Mouse (Mus musculus): ENCODE data around the gene Ctnna2. TPM values are rescaled to one million over a fixed set of nuclear protein-coding genes. Genes with fewer than 3 reads are reported as not detected.

Ctnna2 gene
- polyA plus RNA-seq, 1 experiment from 2014 or later = 0.12 TPM

DNA sequence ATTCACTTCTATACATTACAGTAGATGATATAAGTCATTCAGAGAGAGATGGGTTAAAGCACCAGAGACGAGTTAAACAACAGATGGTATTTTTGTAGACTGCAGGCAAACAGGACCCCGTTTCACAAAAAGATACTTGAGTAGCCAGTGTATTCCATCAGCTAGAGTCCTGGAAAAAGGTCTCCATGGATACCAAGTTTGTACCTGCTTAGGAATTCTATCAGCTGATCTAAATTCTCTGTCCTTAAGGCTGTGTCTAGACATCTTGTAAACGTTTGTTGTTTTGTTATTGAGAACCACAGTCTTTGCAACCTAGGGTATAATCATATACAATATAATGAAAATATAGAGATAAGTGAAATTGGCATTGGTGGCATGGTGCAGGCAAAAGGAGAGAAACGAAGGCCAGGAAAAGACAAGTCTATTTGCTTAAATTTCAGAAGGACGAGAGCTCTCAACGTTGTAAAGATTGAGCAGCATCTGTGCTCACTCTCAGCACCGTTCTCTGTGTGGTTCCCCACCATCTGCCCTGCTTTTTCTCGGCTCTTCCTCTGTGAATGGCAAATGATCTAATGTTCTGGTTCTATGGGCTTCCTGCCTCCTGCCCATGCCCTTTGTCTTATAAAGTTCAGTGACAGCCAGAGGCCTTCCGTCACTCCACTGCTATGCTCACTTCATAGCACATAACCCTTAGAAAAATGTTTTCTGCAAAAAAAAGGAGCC lies 621.6 kb downstream of the Ctnna2 start:
- H3K4me1 ChIP-seq (replicated peaks) = no peaks in the 10 kb centered on the region
- H3K36me3 ChIP-seq (replicated peaks) = no peaks in the 10 kb centered on the region
- H3K4me2 ChIP-seq = no peak overlapping the region
- WGBS (ENCODE audit: insufficient replicate concordance) = 57% methylated on average over 9 of the region's 9 CpGs
- no peak for ATAC-seq (ENCODE audit: insufficient read depth)
- H3K4me3 ChIP-seq (replicated peaks) = no peak overlapping the region
- no peaks in the 10 kb centered on the region for H3K9me3 ChIP-seq (replicated peaks)
- H3K9ac ChIP-seq = no peak overlapping the region
- no peak overlapping the region for H3K27ac ChIP-seq (replicated peaks)
- no peaks in the 10 kb centered on the region for H3K27me3 ChIP-seq

- no peaks in the 10 kb centered on the region for H3K9me3 ChIP-seq (replicated peaks)
- no peaks in the 10 kb centered on the region for H3K36me3 ChIP-seq (replicated peaks)
- ATAC-seq (ENCODE audit: insufficient read depth) = no peak
- H3K4me2 ChIP-seq = no peak overlapping the region
- H3K27ac ChIP-seq (replicated peaks) = no peak overlapping the region
- 64% methylated on average over 1 of the region's 1 CpGs for WGBS (ENCODE audit: insufficient replicate concordance)
- no peak overlapping the region for H3K9ac ChIP-seq
- no peak overlapping the region for H3K4me3 ChIP-seq (replicated peaks)
- no peaks in the 10 kb centered on the region for H3K27me3 ChIP-seq
- H3K4me1 ChIP-seq (replicated peaks) = no peaks in the 10 kb centered on the region
Observed at GRCm38 (mm10) chr6:77354826-77355225, 624.7 kb downstream of the Ctnna2 start.

DNA sequence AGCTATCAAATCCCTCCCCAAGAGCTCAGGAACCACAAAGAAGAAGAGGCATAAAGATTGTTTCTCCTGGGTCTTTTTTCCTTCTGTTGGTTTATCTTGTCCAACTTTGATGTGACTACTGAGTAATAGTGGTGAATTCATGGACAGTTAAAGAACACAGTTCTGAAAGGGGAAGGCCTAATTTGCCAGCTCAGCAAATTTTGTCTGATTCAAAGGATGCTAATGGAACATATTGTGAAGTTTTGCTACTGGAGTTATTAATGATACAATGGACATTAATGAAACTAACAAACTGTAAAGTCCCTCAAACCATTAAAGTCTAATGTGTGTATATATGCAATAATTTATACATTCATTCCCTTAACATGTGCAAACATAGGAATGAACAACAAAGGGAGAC lies 635.7 kb downstream of the Ctnna2 start:
- ATAC-seq (ENCODE audit: insufficient read depth) = no peak
- H3K27me3 ChIP-seq = no peaks in the 10 kb centered on the region
- H3K27ac ChIP-seq (replicated peaks) = no peak overlapping the region
- no peaks in the 10 kb centered on the region for H3K36me3 ChIP-seq (replicated peaks)
- no peak overlapping the region for H3K4me3 ChIP-seq (replicated peaks)
- H3K4me1 ChIP-seq (replicated peaks) = no peaks in the 10 kb centered on the region
- H3K9me3 ChIP-seq (replicated peaks) = no peaks in the 10 kb centered on the region
- H3K9ac ChIP-seq = no peak overlapping the region
- no peak overlapping the region for H3K4me2 ChIP-seq

- Histone ChIP-seq H3K36me3 (replicated peaks) (no peaks in the 10 kb centered on the region), H3K27me3 (no peaks in the 10 kb centered on the region), H3K4me1 (replicated peaks) (no peaks in the 10 kb centered on the region), H3K27ac (replicated peaks) (no peak overlapping the region), H3K4me3 (replicated peaks) (no peak overlapping the region), H3K9me3 (replicated peaks) (no peaks in the 10 kb centered on the region), H3K4me2 (no peak overlapping the region), H3K9ac (no peak overlapping the region)
- ATAC-seq (ENCODE audit: insufficient read depth) = no peak
- 11% methylated on average over 2 of the region's 2 CpGs for WGBS (ENCODE audit: insufficient replicate concordance)
Observed at GRCm38 (mm10) chr6:77335537-77335936, 644.0 kb downstream of the Ctnna2 start.

GRCm38 (mm10) chr6:77324748-77325147 lies 654.8 kb downstream of the Ctnna2 start:
- Histone ChIP-seq H3K9ac (no peak overlapping the region), H3K27ac (replicated peaks) (no peak overlapping the region), H3K4me3 (replicated peaks) (no peak overlapping the region), H3K4me1 (replicated peaks) (no peaks in the 10 kb centered on the region), H3K27me3 (no peaks in the 10 kb centered on the region), H3K4me2 (no peak overlapping the region), H3K9me3 (replicated peaks) (no peaks in the 10 kb centered on the region), H3K36me3 (replicated peaks) (no peaks in the 10 kb centered on the region)
- ATAC-seq (ENCODE audit: insufficient read depth) = no peak
- 48% methylated on average over 3 of the region's 3 CpGs for WGBS (ENCODE audit: insufficient replicate concordance)

DNA sequence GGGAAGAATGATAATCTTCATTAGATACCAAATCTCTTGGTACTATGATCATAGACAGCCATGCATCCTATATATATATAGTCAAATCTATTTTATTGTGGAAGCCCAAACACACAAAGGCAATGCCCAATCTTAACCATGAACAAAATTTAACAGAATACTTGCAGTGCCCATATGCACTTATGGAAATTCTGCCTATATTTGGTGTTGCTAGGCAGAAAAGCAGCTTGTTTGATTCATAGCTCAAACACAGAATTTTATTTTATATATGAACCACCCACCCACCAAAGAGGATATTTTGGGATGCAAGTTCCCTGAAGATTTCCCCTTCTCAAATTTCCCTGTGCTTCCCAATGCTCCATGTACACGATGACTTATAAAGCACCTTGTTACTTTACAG lies 655.2 kb downstream of the Ctnna2 start:
- Histone ChIP-seq H3K4me2 (no peak overlapping the region), H3K9ac (no peak overlapping the region), H3K27me3 (no peaks in the 10 kb centered on the region), H3K27ac (replicated peaks) (no peak overlapping the region), H3K36me3 (replicated peaks) (no peaks in the 10 kb centered on the region), H3K4me1 (replicated peaks) (no peaks in the 10 kb centered on the region), H3K4me3 (replicated peaks) (no peak overlapping the region), H3K9me3 (replicated peaks) (no peaks in the 10 kb centered on the region)
- 62% methylated on average over 1 of the region's 1 CpGs for WGBS (ENCODE audit: insufficient replicate concordance)
- no peak for ATAC-seq (ENCODE audit: insufficient read depth)

DNA sequence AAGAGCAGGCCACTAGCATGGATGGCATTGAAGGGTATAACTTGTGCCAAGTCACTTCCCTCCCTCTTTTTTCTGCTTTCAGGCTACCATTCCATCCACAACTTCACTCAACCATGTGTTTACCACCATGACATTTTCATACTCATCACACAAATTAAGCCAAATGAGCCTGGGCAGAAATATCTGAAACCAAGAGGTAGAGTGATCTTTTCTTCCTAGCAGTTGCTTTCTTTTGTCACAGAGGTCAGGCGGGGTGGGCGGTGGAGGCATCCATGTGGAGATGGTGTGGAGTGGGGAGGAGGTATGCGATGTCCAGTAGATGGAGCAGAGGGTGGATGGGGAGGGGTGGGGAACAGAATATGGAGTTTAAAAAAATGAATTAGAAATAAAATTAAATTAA lies 672.7 kb downstream of the Ctnna2 start:
- WGBS (ENCODE audit: insufficient replicate concordance) = 79% methylated on average over 3 of the region's 3 CpGs

DNA sequence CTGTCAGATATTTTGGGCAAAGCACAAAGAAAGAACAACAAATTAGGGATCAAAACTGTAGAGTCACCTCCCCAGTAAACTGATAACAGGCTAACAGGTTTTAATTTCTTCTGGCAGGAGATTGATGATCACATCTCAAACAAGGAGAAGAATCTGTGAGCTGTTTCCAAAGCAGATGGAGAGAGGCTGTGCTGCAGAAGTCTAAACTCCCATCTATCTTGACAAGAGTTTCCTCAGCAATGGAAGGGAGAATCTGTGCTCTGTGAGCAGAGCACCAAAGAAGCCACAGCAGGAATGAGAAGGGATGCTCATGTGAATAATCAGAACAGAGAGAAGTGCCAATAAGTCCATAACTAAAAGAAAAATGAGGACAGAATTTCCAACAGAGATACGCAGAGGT lies 678.2 kb downstream of the Ctnna2 start:
- no peaks in the 10 kb centered on the region for H3K9me3 ChIP-seq (replicated peaks)
- WGBS (ENCODE audit: insufficient replicate concordance) = 67% methylated on average over 1 of the region's 1 CpGs
- H3K27ac ChIP-seq (replicated peaks) = no peak overlapping the region
- H3K4me3 ChIP-seq (replicated peaks) = no peak overlapping the region
- no peaks in the 10 kb centered on the region for H3K4me1 ChIP-seq (replicated peaks)
- H3K9ac ChIP-seq = no peak overlapping the region
- no peaks in the 10 kb centered on the region for H3K27me3 ChIP-seq
- H3K4me2 ChIP-seq = no peak overlapping the region
- H3K36me3 ChIP-seq (replicated peaks) = no peaks in the 10 kb centered on the region
- no peak for ATAC-seq (ENCODE audit: insufficient read depth)

More for the DNA sequence above, 672.7 kb downstream of the Ctnna2 start:
- no peaks in the 10 kb centered on the region for H3K27me3 ChIP-seq
- H3K27ac ChIP-seq (replicated peaks) = no peak overlapping the region
- H3K9me3 ChIP-seq (replicated peaks) = no peaks in the 10 kb centered on the region
- no peak overlapping the region for H3K4me2 ChIP-seq
- H3K9ac ChIP-seq = no peak overlapping the region
- no peaks in the 10 kb centered on the region for H3K4me1 ChIP-seq (replicated peaks)
- H3K4me3 ChIP-seq (replicated peaks) = no peak overlapping the region
- ATAC-seq (ENCODE audit: insufficient read depth) = no peak
- no peaks in the 10 kb centered on the region for H3K36me3 ChIP-seq (replicated peaks)

GRCm38 (mm10) chr6:77291415-77291814 lies 688.1 kb downstream of the Ctnna2 start:
- no peaks in the 10 kb centered on the region for H3K27me3 ChIP-seq
- H3K27ac ChIP-seq (replicated peaks) = no peak overlapping the region
- H3K9ac ChIP-seq = no peak overlapping the region
- H3K4me1 ChIP-seq (replicated peaks) = no peaks in the 10 kb centered on the region
- no peak overlapping the region for H3K4me3 ChIP-seq (replicated peaks)
- no peak overlapping the region for H3K4me2 ChIP-seq
- no peak for ATAC-seq (ENCODE audit: insufficient read depth)
- H3K9me3 ChIP-seq (replicated peaks) = no peaks in the 10 kb centered on the region
- no peaks in the 10 kb centered on the region for H3K36me3 ChIP-seq (replicated peaks)
- WGBS (ENCODE audit: insufficient replicate concordance) = 52% methylated on average over 6 of the region's 6 CpGs

GRCm38 (mm10) chr6:77288402-77288801 lies 691.1 kb downstream of the Ctnna2 start:
- Histone ChIP-seq H3K4me2 (no peak overlapping the region), H3K9me3 (replicated peaks) (no peaks in the 10 kb centered on the region)

DNA sequence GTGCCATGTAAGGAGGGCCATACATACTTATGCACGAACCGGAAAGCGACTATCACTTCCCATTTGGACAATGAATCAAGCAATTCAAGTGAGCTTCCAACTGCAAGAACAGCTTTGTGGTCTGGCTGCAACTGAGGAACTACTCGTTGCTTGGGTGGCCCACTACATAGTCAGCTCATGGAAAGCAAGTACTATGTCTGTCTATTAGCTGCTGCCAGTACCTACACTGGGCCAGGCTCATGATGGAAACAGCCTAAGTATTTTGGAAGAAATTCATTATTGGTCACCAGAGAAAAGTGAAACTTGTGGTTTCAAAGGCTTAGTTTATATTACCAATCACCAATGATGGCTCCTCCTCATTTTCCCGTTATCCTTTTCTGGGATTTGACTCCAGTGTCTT lies 693.2 kb downstream of the Ctnna2 start:
- no peaks in the 10 kb centered on the region for H3K36me3 ChIP-seq (replicated peaks)
- no peak overlapping the region for H3K4me2 ChIP-seq
- H3K27me3 ChIP-seq = no peaks in the 10 kb centered on the region
- H3K9ac ChIP-seq = no peak overlapping the region
- H3K4me3 ChIP-seq (replicated peaks) = no peak overlapping the region
- no peak for ATAC-seq (ENCODE audit: insufficient read depth)
- no peaks in the 10 kb centered on the region for H3K4me1 ChIP-seq (replicated peaks)
- WGBS (ENCODE audit: insufficient replicate concordance) = 68% methylated on average over 5 of the region's 5 CpGs
- H3K9me3 ChIP-seq (replicated peaks) = no peaks in the 10 kb centered on the region
- no peak overlapping the region for H3K27ac ChIP-seq (replicated peaks)

More at GRCm38 (mm10) chr6:77288402-77288801, 691.1 kb downstream of the Ctnna2 start:
- no peaks in the 10 kb centered on the region for H3K4me1 ChIP-seq (replicated peaks)
- H3K27ac ChIP-seq (replicated peaks) = no peak overlapping the region
- no peak overlapping the region for H3K9ac ChIP-seq
- no peak for ATAC-seq (ENCODE audit: insufficient read depth)
- H3K4me3 ChIP-seq (replicated peaks) = no peak overlapping the region
- H3K27me3 ChIP-seq = no peaks in the 10 kb centered on the region
- no peaks in the 10 kb centered on the region for H3K36me3 ChIP-seq (replicated peaks)

DNA sequence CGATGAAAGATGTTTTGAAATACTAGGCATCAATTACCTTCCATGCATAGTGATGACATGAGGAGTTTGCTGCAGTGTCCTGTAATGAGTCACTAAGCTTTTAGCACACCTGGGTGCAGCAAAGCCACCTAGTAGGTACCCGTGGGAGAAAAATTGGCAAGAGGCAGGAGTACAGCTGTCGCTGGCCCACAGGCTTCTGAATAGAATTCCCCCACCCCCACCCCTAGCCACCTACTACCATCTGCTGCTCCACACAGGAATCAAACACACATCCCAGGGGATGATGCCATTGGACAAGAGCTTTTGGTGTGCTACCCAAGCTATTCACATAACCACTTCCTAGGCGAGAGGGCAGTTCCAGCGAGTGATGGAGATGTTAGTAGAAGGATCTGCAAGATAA lies 700.7 kb downstream of the Ctnna2 start:
- ATAC-seq (ENCODE audit: insufficient read depth) = no peak

More for the DNA sequence above, 700.7 kb downstream of the Ctnna2 start:
- no peaks in the 10 kb centered on the region for H3K4me1 ChIP-seq (replicated peaks)
- H3K27ac ChIP-seq (replicated peaks) = no peak overlapping the region
- no peaks in the 10 kb centered on the region for H3K27me3 ChIP-seq
- no peaks in the 10 kb centered on the region for H3K36me3 ChIP-seq (replicated peaks)
- no peak overlapping the region for H3K4me2 ChIP-seq
- H3K9ac ChIP-seq = no peak overlapping the region
- 71% methylated on average over 5 of the region's 5 CpGs for WGBS (ENCODE audit: insufficient replicate concordance)
- no peaks in the 10 kb centered on the region for H3K9me3 ChIP-seq (replicated peaks)
- H3K4me3 ChIP-seq (replicated peaks) = no peak overlapping the region
